Mouse (Mus musculus) spleen, embryonic (tissue): Measurements from ENCODE around the gene Slc38a10.

Source experiments
- CTCF ChIA-PET: fragments of 350-600 bp; sonication (Branson Sonifier 250); formaldehyde crosslinking; loops from one replicate; lab custom pipeline; 2022; lab: Charles Lee

The Slc38a10 gene

DNA sequence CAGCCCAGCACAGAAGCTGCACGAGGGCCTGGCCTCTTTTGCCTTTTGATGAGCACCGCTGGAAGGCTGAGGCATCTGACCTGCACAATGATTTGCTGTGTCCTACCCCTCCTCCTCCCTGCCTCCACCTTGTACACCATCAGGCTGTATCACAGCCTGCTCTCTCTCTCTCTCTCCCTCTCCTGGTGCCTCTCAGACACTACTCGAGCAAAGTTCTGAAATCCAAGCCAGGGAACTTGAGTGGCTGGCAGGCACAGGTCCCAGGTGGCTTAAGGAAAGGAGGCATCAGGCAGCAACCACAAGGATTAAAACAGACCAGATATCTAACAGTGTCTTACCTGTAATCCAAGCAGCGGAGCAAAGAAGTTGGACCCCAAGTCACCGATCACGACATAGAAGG is 10.9 kb downstream of the Slc38a10 start:
- CTCF ChIA-PET, result no interaction called here

DNA sequence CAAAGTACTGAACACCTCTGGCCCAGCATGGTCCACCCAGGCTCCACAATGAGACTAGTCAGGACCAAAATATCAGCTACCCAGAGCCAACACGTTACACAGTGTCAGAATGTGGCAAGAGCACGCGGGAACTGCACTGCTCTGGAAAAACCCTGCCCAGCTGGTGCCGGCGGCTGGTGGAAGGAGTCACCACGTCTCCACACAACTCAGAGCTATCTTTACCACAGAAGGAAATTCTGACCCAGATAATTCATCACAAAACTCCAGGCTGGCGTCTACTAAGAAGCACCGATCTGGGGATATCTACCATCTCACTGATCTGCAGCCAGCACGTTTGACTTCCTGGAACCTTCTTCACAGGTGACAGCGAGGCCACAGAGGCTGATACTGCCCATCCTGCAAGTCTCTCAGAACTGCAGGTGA is 11.8 kb downstream of the Slc38a10 start:
- CTCF ChIA-PET, result no interaction called here

GRCm38 (mm10) chr11:120137625-120138004 is 13.5 kb downstream of the Slc38a10 start:
- CTCF ChIA-PET, result interaction anchor here (0.7 kb wide), 1 partner anchor 886 kb away, joined by 3 read pairs; no protein-coding TSS in a partner anchor

GRCm38 (mm10) chr11:120136796-120137624 is 14.1 kb downstream of the Slc38a10 start:
- CTCF ChIA-PET, result interaction anchor here (0.5 kb wide), 1 partner anchor 533 kb away, joined by 4 read pairs; no protein-coding TSS in a partner anchor

DNA sequence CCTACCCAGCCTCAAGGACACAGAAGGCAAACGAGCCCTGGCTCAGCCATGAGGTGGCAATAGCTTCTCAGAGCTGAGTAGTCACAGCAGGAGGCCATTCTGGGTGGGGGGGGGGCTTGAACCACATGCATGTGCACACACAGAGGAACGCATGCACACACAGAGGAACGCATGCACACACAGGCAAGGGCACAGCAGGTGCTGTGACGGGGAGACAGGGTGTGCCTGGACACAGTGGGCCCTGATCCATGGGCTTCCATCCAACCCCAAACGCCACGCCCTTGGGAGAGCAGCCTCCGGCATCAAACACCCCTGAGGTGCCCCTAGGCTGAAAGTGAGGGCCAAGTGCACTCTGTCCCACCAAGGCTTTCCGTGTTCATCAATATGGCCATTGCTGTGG is 15.0 kb downstream of the Slc38a10 start:
- CTCF ChIA-PET, result no interaction called here

DNA sequence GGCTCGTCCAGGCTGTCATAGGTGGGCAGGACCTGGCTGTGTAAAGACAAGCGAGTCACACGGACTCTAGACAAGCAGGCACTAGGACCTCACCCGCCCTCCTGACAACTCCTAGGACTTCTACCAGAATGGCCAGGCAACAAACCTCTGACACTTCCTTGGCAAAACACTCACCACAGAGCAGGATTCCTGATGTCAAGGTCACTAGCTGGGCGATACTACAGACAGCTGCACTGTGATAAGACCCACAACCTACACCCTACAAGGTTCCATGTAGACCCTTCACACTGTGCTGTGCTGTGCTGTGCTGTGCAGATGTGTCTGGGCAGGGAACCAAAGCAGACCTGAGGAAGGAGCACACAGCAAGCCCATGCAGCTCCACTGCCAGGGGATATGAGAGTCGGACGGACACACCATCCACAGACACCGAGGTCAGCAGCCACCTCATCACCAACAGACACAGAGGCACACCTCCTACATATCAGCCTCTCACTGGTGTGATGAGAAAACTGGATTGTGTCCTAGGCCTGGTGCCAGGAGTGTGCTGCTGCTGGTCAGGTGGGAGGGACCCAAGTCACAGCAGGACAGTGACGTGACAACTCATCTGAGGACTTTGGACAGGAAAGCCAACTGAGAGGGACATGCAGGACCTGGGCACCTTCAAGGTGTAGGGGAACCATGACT is 16.2 kb downstream of the Slc38a10 start:
- CTCF ChIA-PET, result interaction anchor here (0.6 kb wide), 1 partner anchor 166 kb away, joined by 3 read pairs; no protein-coding TSS in a partner anchor

- CTCF ChIA-PET, result no interaction called here
Observed at GRCm38 (mm10) chr11:120134148-120134547, 17.0 kb downstream of the Slc38a10 start.

DNA sequence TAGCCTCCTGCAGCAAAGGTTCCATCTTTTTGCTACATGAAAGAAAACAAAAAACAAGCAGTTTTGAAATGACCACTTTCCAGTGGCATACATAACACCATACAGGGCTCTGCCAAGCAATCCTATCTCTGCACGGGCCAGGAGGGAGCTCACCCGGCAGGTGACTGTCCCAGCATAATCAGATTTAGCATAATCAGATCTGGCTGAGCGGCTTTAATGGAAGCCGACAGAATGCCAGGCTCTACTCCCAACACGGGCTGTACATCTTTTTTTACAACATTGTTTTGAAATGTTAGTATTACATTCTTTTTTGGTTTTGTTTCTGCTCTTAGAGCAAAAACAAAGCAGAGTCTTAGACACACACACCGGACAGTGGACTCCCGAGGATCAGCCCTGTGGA is 21.9 kb downstream of the Slc38a10 start:
- CTCF ChIA-PET, result interaction anchor here (0.6 kb wide), 1 partner anchor 19 kb away, joined by 10 read pairs; no protein-coding TSS in a partner anchor

DNA sequence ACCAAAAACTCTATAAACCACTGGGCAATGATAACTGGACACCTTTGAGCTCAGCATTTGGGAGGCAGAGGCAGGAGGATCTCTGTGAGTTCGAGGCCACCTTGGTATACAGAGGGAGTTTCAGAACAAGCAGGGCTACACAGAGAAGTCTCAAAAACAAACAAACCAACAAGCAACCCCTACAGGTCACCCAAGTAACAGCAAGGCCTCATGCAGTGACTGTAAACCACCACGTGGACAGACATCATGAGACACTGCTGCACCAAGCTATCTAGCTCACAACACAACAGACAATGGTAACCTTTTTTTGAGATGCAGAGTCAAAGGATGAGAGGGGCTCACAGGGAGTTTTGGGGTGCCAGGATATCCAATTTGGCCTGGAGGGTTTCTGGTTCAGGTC is 24.3 kb downstream of the Slc38a10 start:
- CTCF ChIA-PET, result no interaction called here

DNA sequence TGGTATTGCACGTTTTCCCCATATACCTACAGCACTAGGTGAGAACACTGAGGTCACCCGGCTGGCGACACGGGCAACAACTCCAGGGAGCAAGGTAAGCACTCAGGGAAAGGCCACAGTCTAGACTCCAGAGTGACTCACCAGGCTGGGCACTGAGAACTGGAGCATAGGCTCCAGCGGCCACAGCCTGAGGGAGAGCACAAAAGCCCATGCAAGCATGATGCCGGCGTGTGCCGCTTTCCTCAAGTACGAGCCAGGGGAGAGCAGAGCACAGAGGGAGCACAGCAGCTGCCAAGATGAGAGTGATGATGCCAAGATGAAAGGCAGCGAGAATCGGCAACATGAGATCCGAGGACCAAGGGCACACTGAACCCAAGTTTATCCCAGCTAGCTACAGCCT is 29.0 kb downstream of the Slc38a10 start:
- CTCF ChIA-PET, result no interaction called here

DNA sequence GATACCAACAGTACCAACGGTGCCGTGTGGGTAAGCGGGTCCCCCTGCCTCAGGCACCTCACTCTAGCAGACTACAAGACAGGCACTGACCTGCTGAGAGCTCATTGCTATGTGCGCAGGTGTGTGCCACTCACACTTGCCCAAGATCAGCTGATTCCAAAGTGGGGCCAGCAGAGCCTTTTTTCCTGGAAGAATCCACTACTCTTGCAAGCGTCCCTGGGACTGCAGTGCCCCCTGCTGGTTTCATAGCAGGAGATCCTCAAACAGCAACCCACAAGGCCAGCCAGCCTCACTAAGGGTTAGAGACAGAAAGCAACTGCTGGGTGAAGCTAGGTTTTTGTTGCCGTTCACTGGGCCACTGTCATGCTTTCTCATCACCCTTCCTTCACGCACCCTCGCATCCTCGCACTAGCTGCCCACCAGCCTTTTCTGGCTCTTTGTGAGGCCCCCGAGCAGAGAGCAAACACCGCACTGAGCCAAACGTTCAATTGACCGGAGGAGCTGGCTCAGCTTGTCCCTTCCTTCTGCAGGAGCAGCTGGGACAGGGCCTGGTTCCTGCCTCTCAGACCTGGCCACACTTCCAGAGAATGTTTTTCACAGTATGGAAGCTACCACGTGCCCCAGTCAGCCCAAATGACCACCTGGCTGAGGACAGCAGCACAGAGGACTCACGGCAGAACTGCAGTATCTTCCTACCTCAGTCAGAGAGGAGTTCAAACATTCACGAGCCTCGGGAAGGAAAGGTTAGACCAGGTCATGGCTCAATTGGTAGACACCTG is 30.3 kb downstream of the Slc38a10 start:
- CTCF ChIA-PET, result interaction anchor here (0.7 kb wide), 1 partner anchor 10 kb away, joined by 3 read pairs; no protein-coding TSS in a partner anchor

- CTCF ChIA-PET, result interaction anchor here (0.7 kb wide), 1 partner anchor 9 kb away, joined by 3 read pairs; no protein-coding TSS in a partner anchor
Observed at GRCm38 (mm10) chr11:120119936-120120541, 31.1 kb downstream of the Slc38a10 start.

- CTCF ChIA-PET, result no interaction called here
Observed at GRCm38 (mm10) chr11:120119108-120119507, 32.0 kb downstream of the Slc38a10 start.

DNA sequence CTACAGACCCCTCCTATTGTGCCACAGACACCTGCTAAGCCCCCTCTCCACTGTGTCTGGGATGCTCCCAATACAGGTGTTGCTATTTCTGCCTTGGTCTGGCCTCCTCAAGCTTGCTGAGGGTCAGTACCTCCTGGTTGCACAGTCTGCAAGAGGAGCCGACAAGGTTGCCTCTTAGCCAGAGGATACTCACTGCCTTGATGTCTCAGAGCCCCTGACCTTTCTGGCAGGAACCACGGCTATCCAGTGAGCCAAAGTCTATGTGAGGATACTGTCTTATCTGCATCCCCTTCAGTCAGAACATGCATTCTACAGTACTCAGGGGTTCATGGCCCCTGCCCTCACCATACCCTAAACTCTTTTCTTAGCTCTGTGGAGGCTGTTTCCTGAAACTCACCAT is 33.5 kb downstream of the Slc38a10 start:
- CTCF ChIA-PET, result no interaction called here

DNA sequence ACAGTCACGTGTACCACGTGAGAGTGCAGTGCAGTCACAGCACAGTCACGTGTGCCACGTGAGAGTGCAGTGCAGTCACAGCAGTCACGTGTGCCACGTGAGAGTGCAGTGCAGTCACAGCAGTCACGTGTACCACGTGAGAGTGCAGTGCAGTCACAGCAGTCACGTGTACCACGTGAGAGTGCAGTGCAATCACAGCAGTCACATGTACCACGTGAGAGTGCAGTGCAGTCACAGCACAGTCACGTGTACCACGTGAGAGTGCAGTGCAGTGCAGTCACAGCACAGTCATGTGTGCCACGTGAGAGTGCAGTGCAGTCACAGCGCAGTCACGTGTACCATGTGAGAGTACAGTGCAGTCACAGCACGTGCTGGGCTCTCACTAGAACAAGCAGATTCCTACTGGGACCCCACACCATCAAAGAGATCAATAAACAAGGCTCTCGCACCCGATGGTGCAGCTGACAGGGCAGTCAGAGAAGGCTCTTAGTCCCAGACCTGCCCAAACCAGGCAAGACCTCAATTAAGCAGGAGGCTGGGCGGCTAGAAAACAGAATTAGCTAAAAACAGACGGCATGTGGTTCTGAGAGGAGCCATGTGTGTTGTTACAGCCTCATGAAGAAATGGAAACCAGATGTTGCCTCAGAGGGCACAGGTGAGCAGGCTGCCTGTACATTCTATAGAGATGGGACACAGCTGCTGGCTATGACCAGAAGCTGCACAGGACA is 36.5 kb downstream of the Slc38a10 start:
- CTCF ChIA-PET, result no interaction called here

- CTCF ChIA-PET, result no interaction called here
Observed at GRCm38 (mm10) chr11:120112136-120112535, 39.0 kb downstream of the Slc38a10 start.

DNA sequence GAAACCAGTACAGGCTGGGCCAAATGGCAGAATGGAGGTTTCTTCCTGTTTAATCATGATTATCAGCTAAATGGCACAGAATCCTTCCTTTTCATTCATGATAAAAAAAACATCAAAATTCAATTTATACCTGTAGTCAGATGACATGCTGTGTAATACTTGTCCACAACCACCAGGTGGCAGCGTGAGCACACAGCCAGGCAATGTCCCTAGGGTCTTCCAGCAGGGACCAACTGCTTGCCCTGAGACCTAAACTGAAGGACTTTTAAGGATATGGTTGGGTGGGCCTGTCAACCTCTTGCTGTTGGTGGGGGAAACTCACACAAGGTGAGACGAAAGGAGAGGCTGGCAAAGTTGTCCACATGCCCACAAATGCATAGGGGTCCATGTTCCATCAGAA is 40.1 kb downstream of the Slc38a10 start:
- CTCF ChIA-PET, result interaction anchor here (0.6 to 1.0 kb wide), 2 partner anchors 9 to 304 kb away, joined by 3 to 12 read pairs; no protein-coding TSS in a partner anchor

GRCm38 (mm10) chr11:120110554-120110953 is 40.6 kb downstream of the Slc38a10 start:
- CTCF ChIA-PET, result interaction anchor here (1.0 kb wide), 1 partner anchor 10 kb away, joined by 3 read pairs; no protein-coding TSS in a partner anchor

DNA sequence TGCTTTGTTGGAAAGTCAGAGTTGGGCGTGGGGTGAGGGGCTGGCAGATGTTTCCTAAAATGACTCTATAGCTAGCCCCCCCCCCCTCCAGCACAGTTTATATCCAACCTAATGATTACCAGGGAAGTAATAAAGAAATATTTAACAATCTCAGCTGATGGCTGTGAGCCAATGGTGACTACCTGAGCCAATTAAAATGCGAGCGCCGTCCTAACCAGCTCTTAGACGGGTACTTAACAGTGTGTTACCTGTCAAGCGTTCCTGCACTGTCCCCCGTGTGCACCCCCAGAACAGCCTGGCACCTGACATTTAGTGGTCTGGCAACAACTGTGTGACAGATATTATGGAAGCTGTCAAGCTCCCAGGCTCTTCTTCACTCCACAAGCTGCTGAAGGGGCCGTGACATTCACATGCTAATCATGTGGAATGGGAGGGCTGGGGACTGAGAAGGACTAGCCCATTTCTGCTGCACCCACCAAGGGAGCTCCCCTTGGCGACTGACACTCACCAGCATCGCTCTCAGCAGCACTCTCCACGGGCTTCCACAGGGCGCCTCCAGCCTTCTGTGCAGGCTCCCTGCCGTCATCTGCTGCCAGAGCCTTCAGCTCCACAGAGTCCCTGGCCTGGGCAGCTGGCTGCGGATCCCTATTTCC is 41.5 kb downstream of the Slc38a10 start:
- CTCF ChIA-PET, result no interaction called here

GRCm38 (mm10) chr11:120107796-120108195 is 43.4 kb downstream of the Slc38a10 start:
- CTCF ChIA-PET, result no interaction called here
